In genomic region chr13:56593961-56594391, GRCm38 (mm10) we compare ENCODE assay signal across 12 mouse cellular contexts. TPM values are rescaled to one million over a fixed set of nuclear protein-coding genes. Genes with fewer than 3 reads are reported as not detected.
DNase-seq lines count a peak whose midpoint lies in the region; TF ChIP-seq lines count a peak whose summit lies in the region.
"Had no signal": no experiment of that assay in that cellular context is flagged by ENCODE, and none has a peak within 500 bp of the region (broad histone marks: within the 10 kb centered on the region; RNA-seq: fewer than 3 reads in every experiment).

No protein-coding gene starts in this region.

- H3K4me3 ChIP-seq in bone marrow macrophage, adult 2 months (ENCODE audit: insufficient read depth, low read length), result no peak overlapping the region
- H3K4me3 ChIP-seq: liver, embryonic 12.5 days; megakaryocyte, embryonic 14.5 days; neural tube, embryonic 13.5 days had no signal

- peak; percentile 63 to 74 for DNase-seq in kidney, postnatal 4 days
- no peak for DNase-seq in kidney, adult 8-10 months
- peak; percentile 48 for DNase-seq in Muller cell, postnatal 12 days (ENCODE audit: inconsistent ontology term)
- DNase-seq in heart, postnatal 4 days, result peak; percentile 65
- DNase-seq in gastrocnemius, adult 18-20 months (ENCODE audit: low spot score), result no peak
- no peak for DNase-seq in layer of hippocampus, postnatal 14 days (ENCODE audit: low spot score in 2 of 2)
- DNase-seq: forebrain, postnatal 0 days had no signal

- peak overlapping the region; percentile 83; the same call in 1 of the 2 replicates for H3K27ac ChIP-seq in bone marrow macrophage, adult 2 months (ENCODE audit: insufficient read depth, low read depth, low read length)
- H3K27ac ChIP-seq: liver, embryonic 12.5 days; neural tube, embryonic 13.5 days had no signal

- peaks cover 34% of the 10 kb centered on the region for H3K4me1 ChIP-seq in bone marrow macrophage, adult 2 months (ENCODE audit: control insufficient read depth, insufficient read depth, low read length)
- H3K4me1 ChIP-seq: liver, embryonic 12.5 days; megakaryocyte, embryonic 14.5 days had no signal

- no peak for TF ChIP-seq POLR2A in bone marrow macrophage, adult 2 months (IDR thresholded peaks at IDR 0.05; ENCODE audit: borderline replicate concordance, low read depth, low read length)

- TF ChIP-seq CTCF in bone marrow macrophage, adult 2 months (IDR thresholded peaks at IDR 0.05; ENCODE audit: low read depth, low read length), result no peak

RNA-seq across cellular contexts. Expression of gene Tgfbi, which starts 15.3 kb away (rescaled TPM):
- polyA plus RNA-seq in bone marrow macrophage, adult 2 months (2012; ENCODE audit: insufficient read depth, insufficient read length, missing spikeins), result 386 and 398 TPM in 2 replicates
- 10 to 100 TPM; 20.0 to 24.1 TPM for total RNA-seq in heart, postnatal 4 days (2021)
- 10 to 100 TPM; 13.4 to 17.6 TPM for total RNA-seq in gastrocnemius, adult 18-20 months (2021)
- 1 to 10 TPM; 3.3 to 4.7 TPM for total RNA-seq in layer of hippocampus, postnatal 14 days (2021)

RNA-seq across cellular contexts. Expression of gene Lect2, which starts 45.7 kb away (rescaled TPM):
- polyA plus RNA-seq in bone marrow macrophage, adult 2 months (2012; ENCODE audit: insufficient read depth, insufficient read length, missing spikeins), result not detected in 2 replicates
- total RNA-seq in heart, postnatal 4 days (2021), result not detected
- not detected for total RNA-seq in gastrocnemius, adult 18-20 months (2021)
- total RNA-seq in layer of hippocampus, postnatal 14 days (2021), result not detected
- total RNA-seq: forebrain, postnatal 0 days; hematopoietic stem cell, adult 5-6 weeks had no signal
- polyA plus RNA-seq: forebrain, postnatal 0 days; neural tube, embryonic 13.5 days had no signal

Comparison
In these comparisons a context has a peak if more than half of its experiments do, and no peak if none do; other contexts are left out.
1. DNase-seq: peak in kidney, postnatal 4 days (2 of 2), Muller cell, postnatal 12 days (single experiment) and heart, postnatal 4 days (single experiment); none in kidney, adult 8-10 months (0 of 2), gastrocnemius, adult 18-20 months (single experiment) and layer of hippocampus, postnatal 14 days (0 of 2).